Mouse (Mus musculus) heart, postnatal 0 days (tissue): ENCODE data around the gene Rab5if.

Source experiments
- CTCF ChIP-seq: IDR thresholded peaks from 2 replicates; pipeline ENCODE4 v1.5.1; 2016; ENCODE audit warnings: antibody characterized with exemption, control low read depth, low read depth
- EP300 ChIP-seq: IDR thresholded peaks from 2 replicates; pipeline ENCODE4 v1.6.1; 2016; ENCODE audit warnings: antibody characterized with exemption, low read depth

- TF ChIP-seq CTCF (no peak), EP300 (no peak)
Measured at GRCm38 (mm10) chr2:156857385-156857791, 5.5 kb upstream of the Rab5if start.
